Mouse (Mus musculus): ENCODE measurements around the gene Tbrg4.

DNA sequence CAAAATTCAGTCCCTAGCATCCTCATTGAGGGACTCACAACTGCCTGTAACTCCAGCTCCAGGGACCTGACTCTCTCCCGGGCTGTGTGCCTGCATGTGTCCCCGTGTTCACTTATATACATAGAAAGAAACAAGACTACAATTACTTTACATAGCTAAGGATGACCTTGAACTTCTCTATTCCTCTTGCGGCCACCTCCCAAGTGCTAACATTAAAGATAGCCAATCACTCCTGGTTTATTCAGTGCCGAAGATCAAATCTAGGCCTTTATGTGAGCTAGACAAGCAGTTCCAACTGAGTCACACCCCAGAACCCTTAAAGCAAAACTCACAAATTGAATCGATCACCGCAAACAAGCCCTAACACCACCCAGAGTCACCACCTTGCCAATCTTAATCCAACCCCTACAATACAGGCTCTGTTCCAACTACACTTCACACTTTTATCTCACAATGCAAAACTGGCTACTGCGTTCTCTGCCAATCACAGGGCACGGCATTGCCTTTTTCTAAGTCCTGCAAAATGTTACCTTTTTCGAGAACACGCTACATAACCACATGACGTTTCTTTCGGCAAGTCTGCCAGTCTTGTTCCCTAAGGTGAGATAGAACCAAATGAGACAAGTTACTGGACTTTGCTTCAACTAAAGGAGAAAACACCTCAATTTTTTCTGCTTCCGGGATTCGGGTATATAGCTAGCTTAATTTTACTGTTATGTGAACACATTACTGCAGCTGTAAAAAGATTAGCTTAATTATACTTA is 1.1 kb downstream of the Tbrg4 start:
- no peak for TF ChIP-seq CTCF (IDR thresholded peaks at IDR 0.05; ENCODE audit: low read depth, low read length)
- TF ChIP-seq POLR2A (IDR thresholded peaks at IDR 0.05; ENCODE audit: borderline replicate concordance, low read depth, low read length), result no peak
